Mouse (Mus musculus) heart, adult 9 months (tissue): Measurements from ENCODE around the gene Emp3.
"Not testable (repeated sequence)": the region's sequence is repeated elsewhere in the genome, so short reads cannot be mapped to it uniquely, and the experiment has no call there.

ENCODE experiments used
- DNase-seq, 2 experiments: peaks; one replicate each; pipeline ENCODE4 v3.0.0; 2022; ENCODE audit warnings: low spot score in 2 of 2

Gene Emp3

GRCm38 (mm10) chr7:45916056-45917003 lies 4.9 kb downstream of the Emp3 start:
- peak; percentile 87 for DNase-seq

- no peak for DNase-seq
Measured at GRCm38 (mm10) chr7:45915011-45915410, 6.2 kb downstream of the Emp3 start.

- DNase-seq = no peak
Measured at GRCm38 (mm10) chr7:45914067-45914466, 7.1 kb downstream of the Emp3 start.

GRCm38 (mm10) chr7:45909145-45909544 lies 12.1 kb downstream of the Emp3 start:
- no peak for DNase-seq

GRCm38 (mm10) chr7:45908384-45908783 lies 12.8 kb downstream of the Emp3 start:
- DNase-seq = no peak

- DNase-seq = no peak
Measured at GRCm38 (mm10) chr7:45906622-45907021, 14.6 kb downstream of the Emp3 start.

- no peak for DNase-seq
Measured at GRCm38 (mm10) chr7:45902481-45903002, 18.7 kb downstream of the Emp3 start.

- DNase-seq = no peak
Measured at GRCm38 (mm10) chr7:45901562-45901961, 19.6 kb downstream of the Emp3 start.

- peak in 1 of 2 experiments; percentile 5 for DNase-seq
Measured at GRCm38 (mm10) chr7:45898125-45898524, 23.1 kb downstream of the Emp3 start.

GRCm38 (mm10) chr7:45897258-45897757 lies 23.9 kb downstream of the Emp3 start:
- peak in 1 of 2 experiments; percentile 59 for DNase-seq

GRCm38 (mm10) chr7:45896517-45897257 lies 24.5 kb downstream of the Emp3 start, which contains the start of the genes Syngr4 and Tmem143:
Syngr4 (minus strand) TSS chr7:45896714.
Tmem143 (plus strand) TSS chr7:45896941.
- peak; percentile 97 to 98 for DNase-seq

GRCm38 (mm10) chr7:45895931-45896516 lies 25.2 kb downstream of the Emp3 start:
- no peak for DNase-seq

- no peak for DNase-seq
Measured at GRCm38 (mm10) chr7:45892651-45893050, 28.6 kb downstream of the Emp3 start.

GRCm38 (mm10) chr7:45887246-45887645 lies 34.0 kb downstream of the Emp3 start:
- DNase-seq = no peak

- DNase-seq = no peak
Measured at GRCm38 (mm10) chr7:45881011-45881410, 40.2 kb downstream of the Emp3 start.

GRCm38 (mm10) chr7:45880531-45880930 lies 40.7 kb downstream of the Emp3 start:
- DNase-seq = no peak

GRCm38 (mm10) chr7:45878278-45878677 lies 42.9 kb downstream of the Emp3 start, which contains the start of gene Grin2d:
Grin2d (minus strand) TSS chr7:45878378.
- DNase-seq = not testable (repeated sequence)

GRCm38 (mm10) chr7:45876895-45877294 lies 44.3 kb downstream of the Emp3 start:
- DNase-seq = no peak

- DNase-seq = peak; percentile 48 to 60
Measured at GRCm38 (mm10) chr7:45873061-45873947, 47.9 kb downstream of the Emp3 start.

- peak; percentile 83 to 89 for DNase-seq
Measured at GRCm38 (mm10) chr7:45872624-45873023, 48.6 kb downstream of the Emp3 start, which contains the start of gene Kdelr1. Kdelr1 (plus strand) TSS chr7:45872772.
